Mouse (Mus musculus) olfactory bulb, adult 2 months (tissue): ENCODE measurements around the gene Ctsf.

ENCODE experiments used
- CTCF ChIP-seq: fragments of 200-500 bp; IDR thresholded peaks from 2 replicates; pipeline ENCODE4 v1.5.1; 2012; ENCODE audit warnings: low read depth, mild to moderate bottlenecking, low read length, moderate library complexity; ENCODE audit not compliant: insufficient read depth
- POLR2A ChIP-seq: fragments of 200-500 bp; IDR thresholded peaks from 2 replicates; pipeline ENCODE4 v1.6.1; 2012; ENCODE audit warnings: mild to moderate bottlenecking, low read depth, low read length, moderate library complexity; ENCODE audit not compliant: insufficient read depth

DNA sequence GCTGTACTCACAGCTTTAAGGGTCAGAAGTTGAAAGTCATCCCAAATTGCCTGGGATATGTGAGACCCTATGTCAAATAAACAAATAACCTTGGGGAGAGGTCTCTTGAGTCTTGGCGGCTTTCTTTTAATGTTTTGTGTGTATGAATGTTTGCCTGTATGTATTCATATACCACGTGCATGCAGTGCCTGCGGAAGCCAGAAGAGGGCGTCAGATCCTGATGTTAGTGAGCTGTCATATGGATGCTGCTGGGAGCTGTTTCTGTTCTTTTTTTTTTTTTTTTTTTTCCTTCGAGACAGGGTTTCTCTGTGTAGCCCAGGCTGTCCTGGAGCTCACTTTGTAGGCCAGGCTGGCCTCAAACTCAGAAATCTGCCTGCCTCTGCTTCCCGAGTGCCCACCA, 41.9 kb upstream of the Ctsf start:
- no peak for TF ChIP-seq POLR2A
- TF ChIP-seq CTCF: no peak
